Mouse (Mus musculus): ENCODE data around the gene Tmed5. TPM values are rescaled to one million over a fixed set of nuclear protein-coding genes. Genes with fewer than 3 reads are reported as not detected.
"Not testable (repeated sequence)": the region's sequence is repeated elsewhere in the genome, so short reads cannot be mapped to it uniquely, and the experiment has no call there.

Gene Tmed5
- polyA plus RNA-seq, 1 experiment from 2014 or later = 21.3 TPM

GRCm38 (mm10) chr5:108104306-108104705 lies 28.1 kb downstream of the Tmed5 start:
- DNase-seq (ENCODE audit: low spot score) = no peak
- H3K9ac ChIP-seq (ENCODE audit: low read length) = no peak overlapping the region
- no peak for ATAC-seq (ENCODE audit: insufficient read depth, low FRiP score, low TSS enrichment)
- H3K9me3 ChIP-seq (ENCODE audit: control insufficient read depth, low read length) = no peaks in the 10 kb centered on the region
- H3K4me1 ChIP-seq (ENCODE audit: control insufficient read depth, insufficient read depth, low read length) = no peaks in the 10 kb centered on the region
- WGBS = 88% methylated on average over 5 of the region's 5 CpGs
- H3K4me2 ChIP-seq (ENCODE audit: low read depth) = no peak overlapping the region
- H3K27me3 ChIP-seq (ENCODE audit: control insufficient read depth, insufficient read depth, low read length) = no peaks in the 10 kb centered on the region
- peaks cover 14% of the 10 kb centered on the region for H3K36me3 ChIP-seq (ENCODE audit: control insufficient read depth, insufficient read depth, low read length)
- H3K27ac ChIP-seq (ENCODE audit: low read depth, low read length) = no peak overlapping the region
- no peak overlapping the region for H3K4me3 ChIP-seq (ENCODE audit: low read depth, low read length)

- ATAC-seq (ENCODE audit: insufficient read depth, low FRiP score, low TSS enrichment) (no peak), DNase-seq (ENCODE audit: low spot score) (no peak)
- H3K27ac ChIP-seq (ENCODE audit: low read depth, low read length) = no peak overlapping the region
- no peaks in the 10 kb centered on the region for H3K4me1 ChIP-seq (ENCODE audit: control insufficient read depth, insufficient read depth, low read length)
- H3K9ac ChIP-seq (ENCODE audit: low read length) = no peak overlapping the region
- H3K36me3 ChIP-seq (ENCODE audit: control insufficient read depth, insufficient read depth, low read length) = peaks cover 13% of the 10 kb centered on the region
- no peak overlapping the region for H3K4me2 ChIP-seq (ENCODE audit: low read depth)
- H3K4me3 ChIP-seq (ENCODE audit: low read depth, low read length) = no peak overlapping the region
- H3K9me3 ChIP-seq (ENCODE audit: control insufficient read depth, low read length) = no peaks in the 10 kb centered on the region
- H3K27me3 ChIP-seq (ENCODE audit: control insufficient read depth, insufficient read depth, low read length) = no peaks in the 10 kb centered on the region
Observed at GRCm38 (mm10) chr5:108100196-108100595, 32.2 kb downstream of the Tmed5 start.

- no peak overlapping the region for H3K9ac ChIP-seq (ENCODE audit: low read length)
- H3K4me2 ChIP-seq (ENCODE audit: low read depth) = no peak overlapping the region
- no peak overlapping the region for H3K4me3 ChIP-seq (ENCODE audit: low read depth, low read length)
- ATAC-seq (ENCODE audit: insufficient read depth, low FRiP score, low TSS enrichment) = no peak
- no peak overlapping the region for H3K27ac ChIP-seq (ENCODE audit: low read depth, low read length)
- H3K27me3 ChIP-seq (ENCODE audit: control insufficient read depth, insufficient read depth, low read length) = no peaks in the 10 kb centered on the region
- H3K4me1 ChIP-seq (ENCODE audit: control insufficient read depth, insufficient read depth, low read length) = no peaks in the 10 kb centered on the region
- DNase-seq (ENCODE audit: low spot score) = no peak
- H3K36me3 ChIP-seq (ENCODE audit: control insufficient read depth, insufficient read depth, low read length) = peaks cover 12% of the 10 kb centered on the region
- WGBS = 92% methylated on average over 3 of the region's 3 CpGs
- no peaks in the 10 kb centered on the region for H3K9me3 ChIP-seq (ENCODE audit: control insufficient read depth, low read length)
Observed at GRCm38 (mm10) chr5:108097676-108098075, 34.7 kb downstream of the Tmed5 start.

GRCm38 (mm10) chr5:108092731-108093130 lies 39.7 kb downstream of the Tmed5 start:
- peaks cover 16% of the 10 kb centered on the region for H3K36me3 ChIP-seq (ENCODE audit: control insufficient read depth, insufficient read depth, low read length)
- H3K4me1 ChIP-seq (ENCODE audit: control insufficient read depth, insufficient read depth, low read length); H3K27ac ChIP-seq (ENCODE audit: low read depth, low read length); H3K4me3 ChIP-seq (ENCODE audit: low read depth, low read length); DNase-seq (ENCODE audit: low spot score); H3K4me2 ChIP-seq (ENCODE audit: low read depth); H3K27me3 ChIP-seq (ENCODE audit: control insufficient read depth, insufficient read depth, low read length); H3K9ac ChIP-seq (ENCODE audit: low read length); H3K9me3 ChIP-seq (ENCODE audit: control insufficient read depth, low read length); ATAC-seq (ENCODE audit: insufficient read depth, low FRiP score, low TSS enrichment): not testable (repeated sequence)
- 93% methylated on average over 8 of the region's 8 CpGs for WGBS

- no peak for ATAC-seq (ENCODE audit: insufficient read depth, low FRiP score, low TSS enrichment)
- Histone ChIP-seq H3K4me1 (ENCODE audit: control insufficient read depth, insufficient read depth, low read length) (no peaks in the 10 kb centered on the region), H3K9me3 (ENCODE audit: control insufficient read depth, low read length) (no peaks in the 10 kb centered on the region), H3K27ac (ENCODE audit: low read depth, low read length) (no peak overlapping the region), H3K27me3 (ENCODE audit: control insufficient read depth, insufficient read depth, low read length) (no peaks in the 10 kb centered on the region), H3K4me3 (ENCODE audit: low read depth, low read length) (no peak overlapping the region), H3K4me2 (ENCODE audit: low read depth) (no peak overlapping the region), H3K9ac (ENCODE audit: low read length) (no peak overlapping the region), H3K36me3 (ENCODE audit: control insufficient read depth, insufficient read depth, low read length) (peaks cover 18% of the 10 kb centered on the region)
- no peak for DNase-seq (ENCODE audit: low spot score)
- WGBS = 97% methylated on average over 2 of the region's 2 CpGs
Observed at GRCm38 (mm10) chr5:108085440-108085839, 47.0 kb downstream of the Tmed5 start.

- Histone ChIP-seq H3K4me1 (ENCODE audit: control insufficient read depth, insufficient read depth, low read length) (no peaks in the 10 kb centered on the region), H3K9ac (ENCODE audit: low read length) (no peak overlapping the region), H3K4me2 (ENCODE audit: low read depth) (no peak overlapping the region), H3K9me3 (ENCODE audit: control insufficient read depth, low read length) (no peaks in the 10 kb centered on the region), H3K36me3 (ENCODE audit: control insufficient read depth, insufficient read depth, low read length) (peaks cover 7% of the 10 kb centered on the region), H3K27me3 (ENCODE audit: control insufficient read depth, insufficient read depth, low read length) (no peaks in the 10 kb centered on the region), H3K27ac (ENCODE audit: low read depth, low read length) (no peak overlapping the region), H3K4me3 (ENCODE audit: low read depth, low read length) (no peak overlapping the region)
- peak; percentile 16 for DNase-seq (ENCODE audit: low spot score)
- ATAC-seq (ENCODE audit: insufficient read depth, low FRiP score, low TSS enrichment) = no peak
- WGBS = 48% methylated on average over 2 of the region's 2 CpGs
Observed at GRCm38 (mm10) chr5:108082380-108082779, 50.0 kb downstream of the Tmed5 start.

GRCm38 (mm10) chr5:108079603-108080002 lies 52.8 kb downstream of the Tmed5 start:
- H3K27me3 ChIP-seq (ENCODE audit: control insufficient read depth, insufficient read depth, low read length) = no peaks in the 10 kb centered on the region
- DNase-seq (ENCODE audit: low spot score) = no peak
- H3K4me3 ChIP-seq (ENCODE audit: low read depth, low read length) = no peak overlapping the region
- no peaks in the 10 kb centered on the region for H3K4me1 ChIP-seq (ENCODE audit: control insufficient read depth, insufficient read depth, low read length)
- no peak for ATAC-seq (ENCODE audit: insufficient read depth, low FRiP score, low TSS enrichment)
- H3K9ac ChIP-seq (ENCODE audit: low read length) = no peak overlapping the region
- H3K36me3 ChIP-seq (ENCODE audit: control insufficient read depth, insufficient read depth, low read length) = peaks cover 2% of the 10 kb centered on the region
- no peak overlapping the region for H3K27ac ChIP-seq (ENCODE audit: low read depth, low read length)
- no peaks in the 10 kb centered on the region for H3K9me3 ChIP-seq (ENCODE audit: control insufficient read depth, low read length)
- H3K4me2 ChIP-seq (ENCODE audit: low read depth) = no peak overlapping the region

- 56% methylated on average over 6 of the region's 6 CpGs for WGBS
- no peak overlapping the region for H3K9ac ChIP-seq (ENCODE audit: low read length)
- H3K4me3 ChIP-seq (ENCODE audit: low read depth, low read length) = no peak overlapping the region
- peaks cover 5% of the 10 kb centered on the region for H3K36me3 ChIP-seq (ENCODE audit: control insufficient read depth, insufficient read depth, low read length)
- H3K4me2 ChIP-seq (ENCODE audit: low read depth) = no peak overlapping the region
- no peaks in the 10 kb centered on the region for H3K27me3 ChIP-seq (ENCODE audit: control insufficient read depth, insufficient read depth, low read length)
- no peak overlapping the region for H3K27ac ChIP-seq (ENCODE audit: low read depth, low read length)
- DNase-seq (ENCODE audit: low spot score) (no peak), ATAC-seq (ENCODE audit: insufficient read depth, low FRiP score, low TSS enrichment) (no peak)
- H3K9me3 ChIP-seq (ENCODE audit: control insufficient read depth, low read length) = no peaks in the 10 kb centered on the region
- H3K4me1 ChIP-seq (ENCODE audit: control insufficient read depth, insufficient read depth, low read length) = no peaks in the 10 kb centered on the region
Observed at GRCm38 (mm10) chr5:108076833-108077540, 55.4 kb downstream of the Tmed5 start.

- H3K36me3 ChIP-seq (ENCODE audit: control insufficient read depth, insufficient read depth, low read length) = peaks cover 5% of the 10 kb centered on the region
- ATAC-seq (ENCODE audit: insufficient read depth, low FRiP score, low TSS enrichment) = no peak
Observed at GRCm38 (mm10) chr5:108076241-108076640, 56.2 kb downstream of the Tmed5 start.

More at GRCm38 (mm10) chr5:108076241-108076640, 56.2 kb downstream of the Tmed5 start:
- no peak for DNase-seq (ENCODE audit: low spot score)
- Histone ChIP-seq H3K4me1 (ENCODE audit: control insufficient read depth, insufficient read depth, low read length) (no peaks in the 10 kb centered on the region), H3K27me3 (ENCODE audit: control insufficient read depth, insufficient read depth, low read length) (no peaks in the 10 kb centered on the region), H3K9ac (ENCODE audit: low read length) (no peak overlapping the region), H3K4me3 (ENCODE audit: low read depth, low read length) (no peak overlapping the region), H3K4me2 (ENCODE audit: low read depth) (no peak overlapping the region), H3K9me3 (ENCODE audit: control insufficient read depth, low read length) (no peaks in the 10 kb centered on the region), H3K27ac (ENCODE audit: low read depth, low read length) (no peak overlapping the region)
